Mouse (Mus musculus) stomach, embryonic 14.5 days (tissue): ENCODE data around the gene Polr3e. TPM values are rescaled to one million over a fixed set of nuclear protein-coding genes. Genes with fewer than 3 reads are reported as not detected.

Experiments
- polyA plus RNA-seq: library from polyadenylated mRNA; unstranded; fragments of >200 nt; fragmentation: Nextera tagmentation; extraction: Ambion mirVana; gene quantifications from 2 replicates; pipeline ENCODE4 v1.2.1, GENCODE M21; 2014

Polr3e gene
- polyA plus RNA-seq, 1 experiment from 2014 or later: 26.3 TPM

Other genes with a start within 250 kb of the Polr3e start
- gene Pdzd9, start 247.4 kb upstream of the Polr3e start, polyA plus RNA-seq: 0.20 and 0.43 TPM in 2 replicates
- 15.8 and 16.5 TPM in 2 replicates for gene Mosmo, start 240.1 kb upstream of the Polr3e start, polyA plus RNA-seq
- gene Vwa3a, start 178.4 kb upstream of the Polr3e start, polyA plus RNA-seq: 0.27 and 0.41 TPM in 2 replicates
- gene Gm5737, start 105.4 kb upstream of the Polr3e start, polyA plus RNA-seq: not detected in 2 replicates
- gene Eef2k, start 74.9 kb upstream of the Polr3e start, polyA plus RNA-seq: 21.1 and 23.0 TPM in 2 replicates
- 12.6 and 13.2 TPM in 2 replicates for gene Cdr2, start 64.6 kb downstream of the Polr3e start, polyA plus RNA-seq
- gene Mfsd13b, start 64.8 kb downstream of the Polr3e start, polyA plus RNA-seq: 0.32 TPM in 1 of 2 replicates, not detected in the other
- gene Mettl9, start 116.7 kb downstream of the Polr3e start, polyA plus RNA-seq: 163 and 170 TPM in 2 replicates
- gene Igsf6, start 156.8 kb downstream of the Polr3e start, polyA plus RNA-seq: 1.7 and 2.9 TPM in 2 replicates
- gene Otoa, start 163.9 kb downstream of the Polr3e start, polyA plus RNA-seq: 0.10 and 0.17 TPM in 2 replicates